Mouse (Mus musculus) heart, embryonic 10.5 days (tissue): ENCODE results near the gene Lpcat1. TPM values are rescaled to one million over a fixed set of nuclear protein-coding genes. Genes with fewer than 3 reads are reported as not detected.

Source experiments
- DNase-seq: peaks from one replicate; pipeline ENCODE4 v3.0.0-alpha.2; 2017; ENCODE audit warnings: low spot score
- H3K27ac ChIP-seq: fragments of 300-500 bp; sonication (generic); 2 replicates; pipeline ENCODE4 v1.5.1; 2016; ENCODE audit warnings: mild to moderate bottlenecking
- H3K27me3 ChIP-seq: fragments of 300-500 bp; sonication (generic); 2 replicates; pipeline ENCODE4 v1.6.1; 2016; ENCODE audit warnings: mild to moderate bottlenecking; ENCODE audit not compliant: poor library complexity, insufficient read depth, severe bottlenecking
- H3K36me3 ChIP-seq: fragments of 300-500 bp; sonication (generic); 2 replicates; pipeline ENCODE4 v1.6.1; 2016; ENCODE audit warnings: mild to moderate bottlenecking, moderate library complexity
- H3K4me1 ChIP-seq: fragments of 300-500 bp; sonication (generic); 2 replicates; pipeline ENCODE4 v1.6.1; 2016; ENCODE audit warnings: mild to moderate bottlenecking
- H3K4me3 ChIP-seq: fragments of 300-500 bp; sonication (generic); 2 replicates; pipeline ENCODE4 v1.5.1; 2016; ENCODE audit warnings: mild to moderate bottlenecking, moderate library complexity
- H3K9me3 ChIP-seq: fragments of 300-500 bp; sonication (generic); 2 replicates; pipeline ENCODE4 v1.6.1; 2016; ENCODE audit warnings: mild to moderate bottlenecking, moderate library complexity
- WGBS: fragments of 180-500 bp; shearing (Covaris S2); methylation state at CpG from one replicate; pipeline ENCODE4 v1.1.7; 2016; 5-methylcytosine and 5-hydroxymethylcytosine counted together
- polyA plus RNA-seq: library from polyadenylated mRNA; unstranded; fragments of >200 nt; fragmentation: Nextera tagmentation; extraction: Ambion mirVana; gene quantifications from 2 replicates; pipeline ENCODE4 v1.2.1, GENCODE M21; 2016

The Lpcat1 gene
- polyA plus RNA-seq: 31.9 and 39.6 TPM in 2 replicates

- DNase-seq: peak; percentile 94
- 0 out of 2 replicates have a peak, but pooled peaks cover 5% of the 10 kb centered on the region for H3K36me3 ChIP-seq
- peaks cover 30% of the 10 kb centered on the region for H3K4me1 ChIP-seq
- peak within 1 kb of the TSS; percentile 93 for H3K27ac ChIP-seq
- no peaks in the 10 kb centered on the region for H3K9me3 ChIP-seq
- no peaks in the 10 kb centered on the region for H3K27me3 ChIP-seq
- whole genome bisulfite sequencing: under 1% methylated on average over 35 of the region's 35 CpGs
- H3K4me3 ChIP-seq: peak within 1 kb of the TSS; percentile 92
Measured at GRCm38 (mm10) chr13:73467034-73467420, at the start of gene Lpcat1. TSS of gene Lpcat1 (plus strand) at chr13:73467197.

- WGBS: 34% methylated on average over 15 of the region's 15 CpGs
- Histone ChIP-seq H3K36me3 (no peaks in the 10 kb centered on the region), H3K9me3 (no peaks in the 10 kb centered on the region), H3K27ac (no peak overlapping the region), H3K27me3 (no peaks in the 10 kb centered on the region), H3K4me1 (no peaks in the 10 kb centered on the region), H3K4me3 (no peak overlapping the region)
- DNase-seq: no peak
Measured at GRCm38 (mm10) chr13:73417478-73418220, 49.3 kb upstream of the Lpcat1 start.

- Histone ChIP-seq H3K4me1 (no peaks in the 10 kb centered on the region), H3K9me3 (no peaks in the 10 kb centered on the region), H3K4me3 (no peak overlapping the region), H3K27me3 (no peaks in the 10 kb centered on the region), H3K27ac (no peak overlapping the region), H3K36me3 (no peaks in the 10 kb centered on the region)
- WGBS: 68% methylated on average over 12 of the region's 12 CpGs
- DNase-seq: no peak
Measured at GRCm38 (mm10) chr13:73418297-73418696, 48.7 kb upstream of the Lpcat1 start.

DNA sequence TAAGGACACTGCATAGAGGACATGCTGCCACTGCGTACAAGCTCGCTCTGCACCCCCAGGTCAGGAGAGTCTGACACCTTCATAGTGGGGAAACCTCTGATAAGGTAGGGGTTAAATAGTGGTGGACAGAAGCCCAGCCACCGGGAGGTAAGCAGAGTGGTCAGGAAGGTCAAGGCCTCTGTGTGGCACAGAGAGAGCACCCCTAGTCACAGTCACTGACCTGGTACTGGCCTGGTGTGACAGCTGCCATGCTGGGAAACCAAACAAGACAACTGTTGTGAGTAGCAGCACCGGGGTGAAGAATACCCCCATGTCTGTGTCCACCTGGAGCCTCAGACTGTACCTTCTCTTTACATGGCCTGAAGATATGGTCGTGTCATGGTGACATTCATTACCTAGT is 47.8 kb upstream of the Lpcat1 start:
- no peaks in the 10 kb centered on the region for H3K4me1 ChIP-seq
- no peak overlapping the region for H3K27ac ChIP-seq
- H3K4me3 ChIP-seq: no peak overlapping the region
- H3K9me3 ChIP-seq: no peaks in the 10 kb centered on the region
- H3K27me3 ChIP-seq: no peaks in the 10 kb centered on the region
- peak; percentile 70 for DNase-seq
- H3K36me3 ChIP-seq: no peaks in the 10 kb centered on the region
- WGBS: 63% methylated on average over 5 of the region's 5 CpGs

DNA sequence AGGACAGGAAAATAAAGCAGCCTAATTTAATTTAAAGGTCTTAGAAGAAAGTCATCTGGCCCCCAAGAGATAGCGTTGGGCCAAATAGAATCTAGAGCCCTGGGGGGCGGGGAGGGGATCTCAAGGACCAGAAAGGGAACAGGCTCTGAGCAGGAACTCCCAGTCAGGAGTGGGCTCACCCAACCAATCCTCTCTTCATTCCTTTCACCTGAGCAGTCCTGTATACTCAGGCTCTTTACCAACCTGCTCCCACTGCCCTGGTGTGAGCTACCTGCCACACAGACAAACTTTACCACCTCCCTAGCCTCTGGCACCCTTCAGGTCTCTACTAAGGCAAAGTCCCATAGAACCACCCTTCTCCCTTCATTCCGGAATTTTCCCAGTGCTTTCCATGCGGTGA is 44.0 kb upstream of the Lpcat1 start:
- Histone ChIP-seq H3K27me3 (peaks cover 8% of the 10 kb centered on the region; the same call in 1 of the 2 replicates), H3K4me3 (no peak overlapping the region), H3K4me1 (no peaks in the 10 kb centered on the region), H3K36me3 (no peaks in the 10 kb centered on the region), H3K9me3 (no peaks in the 10 kb centered on the region), H3K27ac (no peak overlapping the region)
- peak; percentile 56 for DNase-seq
- WGBS: 60% methylated on average over 4 of the region's 4 CpGs

DNA sequence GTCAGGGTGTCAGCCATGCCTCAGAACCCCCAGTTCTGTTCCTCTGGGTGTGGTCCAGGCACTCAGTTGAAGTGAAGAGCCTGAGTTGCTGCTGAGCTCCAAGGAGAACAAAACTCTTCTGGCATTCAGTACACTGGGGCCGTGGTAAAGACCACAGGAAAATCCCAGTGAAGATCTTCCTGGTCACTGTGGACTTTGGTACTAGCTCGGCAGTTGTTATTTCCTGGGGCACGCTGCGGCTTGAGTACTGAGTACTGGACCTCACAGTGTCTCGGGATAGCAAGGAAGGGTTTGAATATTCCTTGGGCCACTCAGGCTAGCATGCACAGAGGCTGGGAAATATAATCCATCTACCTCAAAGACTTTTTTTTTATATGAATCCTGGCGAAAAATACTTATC is 42.0 kb upstream of the Lpcat1 start:
- H3K4me3 ChIP-seq: no peak overlapping the region
- no peaks in the 10 kb centered on the region for H3K4me1 ChIP-seq
- H3K36me3 ChIP-seq: no peaks in the 10 kb centered on the region
- H3K27ac ChIP-seq: no peak overlapping the region
- no peaks in the 10 kb centered on the region for H3K9me3 ChIP-seq
- H3K27me3 ChIP-seq: peaks cover 8% of the 10 kb centered on the region; the same call in 1 of the 2 replicates
- 67% methylated on average over 6 of the region's 6 CpGs for WGBS
- no peak for DNase-seq

- WGBS: 10% methylated on average over 11 of the region's 11 CpGs
- Histone ChIP-seq H3K4me3 (no peak overlapping the region), H3K36me3 (no peaks in the 10 kb centered on the region), H3K9me3 (no peaks in the 10 kb centered on the region), H3K4me1 (no peaks in the 10 kb centered on the region), H3K27me3 (peaks cover 8% of the 10 kb centered on the region; the same call in 1 of the 2 replicates), H3K27ac (no peak overlapping the region)
- DNase-seq: no peak
Measured at GRCm38 (mm10) chr13:73425839-73426490, 41.0 kb upstream of the Lpcat1 start.

DNA sequence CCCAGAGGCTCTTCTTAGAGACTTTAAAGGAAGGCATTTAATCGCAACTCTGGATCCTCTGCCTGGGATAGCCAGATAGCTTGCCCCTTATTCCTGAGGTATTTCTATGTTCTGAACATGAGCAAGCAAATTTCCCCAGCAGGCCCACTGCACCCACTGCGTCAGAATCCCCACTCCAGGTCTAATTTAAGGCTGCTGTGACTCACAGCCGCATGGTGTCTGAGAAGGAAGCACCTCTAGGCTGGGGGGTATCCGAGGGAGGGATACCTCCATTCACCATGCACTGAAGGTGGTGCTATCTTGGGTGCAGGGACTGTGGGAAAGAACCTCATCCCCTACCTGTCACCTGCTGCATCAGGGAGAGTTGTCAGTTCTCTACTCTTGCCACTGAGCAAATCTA is 40.4 kb upstream of the Lpcat1 start:
- Histone ChIP-seq H3K9me3 (no peaks in the 10 kb centered on the region), H3K4me3 (no peak overlapping the region), H3K27me3 (peaks cover 8% of the 10 kb centered on the region; the same call in 1 of the 2 replicates), H3K36me3 (no peaks in the 10 kb centered on the region), H3K4me1 (no peaks in the 10 kb centered on the region), H3K27ac (no peak overlapping the region)
- WGBS: 79% methylated on average over 4 of the region's 4 CpGs
- DNase-seq: no peak

GRCm38 (mm10) chr13:73429605-73430321 is 37.2 kb upstream of the Lpcat1 start:
- 73% methylated on average over 6 of the region's 6 CpGs for WGBS
- H3K36me3 ChIP-seq: no peaks in the 10 kb centered on the region
- peak; percentile 42 for DNase-seq
- peaks cover 6% of the 10 kb centered on the region; the same call in 1 of the 2 replicates for H3K4me1 ChIP-seq
- no peaks in the 10 kb centered on the region for H3K9me3 ChIP-seq
- H3K4me3 ChIP-seq: no peak overlapping the region
- H3K27me3 ChIP-seq: peaks cover 8% of the 10 kb centered on the region; the same call in 1 of the 2 replicates
- H3K27ac ChIP-seq: no peak overlapping the region

DNA sequence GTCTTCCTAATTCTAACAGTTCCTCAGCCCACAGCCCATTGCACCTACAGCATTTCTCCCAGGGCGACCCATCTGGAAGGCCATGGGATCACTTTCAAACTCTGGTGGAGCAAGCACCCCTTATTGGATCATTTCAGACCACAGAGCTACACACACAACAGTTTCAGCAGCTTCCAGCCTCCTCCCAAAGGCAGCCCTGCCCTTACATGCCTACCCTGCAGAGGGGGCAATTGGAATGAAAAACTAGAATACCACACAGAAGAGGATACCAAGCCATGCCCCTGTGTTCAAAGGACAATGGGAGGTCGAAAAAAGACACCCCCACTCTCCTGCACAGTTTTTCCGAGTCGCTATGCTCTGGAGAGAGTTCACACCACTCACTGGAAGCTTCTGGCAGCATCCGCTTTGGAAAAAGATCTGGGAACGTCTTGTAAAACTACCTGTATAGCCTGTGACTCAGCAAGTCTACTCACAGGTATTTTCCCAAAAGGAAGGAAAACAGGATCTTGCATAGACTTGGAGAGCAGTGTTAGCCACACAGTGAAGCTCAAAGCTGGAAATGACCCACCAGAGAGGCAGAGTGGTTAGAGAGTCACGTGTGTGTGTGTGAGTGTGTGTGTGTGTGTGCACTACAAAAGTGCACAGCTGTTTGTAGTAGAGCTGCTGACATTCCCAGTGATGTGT is 34.4 kb upstream of the Lpcat1 start:
- 73% methylated on average over 7 of the region's 7 CpGs for WGBS
- DNase-seq: peak; percentile 74
- no peaks in the 10 kb centered on the region for H3K9me3 ChIP-seq
- H3K27ac ChIP-seq: no peak overlapping the region
- peaks cover 6% of the 10 kb centered on the region; the same call in 1 of the 2 replicates for H3K4me1 ChIP-seq
- H3K27me3 ChIP-seq: no peaks in the 10 kb centered on the region
- H3K36me3 ChIP-seq: no peaks in the 10 kb centered on the region
- no peak overlapping the region for H3K4me3 ChIP-seq

- Histone ChIP-seq H3K4me1 (peaks cover 6% of the 10 kb centered on the region; the same call in 1 of the 2 replicates), H3K36me3 (no peaks in the 10 kb centered on the region), H3K4me3 (no peak overlapping the region), H3K27ac (peak overlapping the region; percentile 23; the same call in 1 of the 2 replicates), H3K9me3 (no peaks in the 10 kb centered on the region), H3K27me3 (no peaks in the 10 kb centered on the region)
- WGBS: 74% methylated on average over 15 of the region's 15 CpGs
- DNase-seq: peak; percentile 76
Measured at GRCm38 (mm10) chr13:73433681-73434535, 33.1 kb upstream of the Lpcat1 start.

DNA sequence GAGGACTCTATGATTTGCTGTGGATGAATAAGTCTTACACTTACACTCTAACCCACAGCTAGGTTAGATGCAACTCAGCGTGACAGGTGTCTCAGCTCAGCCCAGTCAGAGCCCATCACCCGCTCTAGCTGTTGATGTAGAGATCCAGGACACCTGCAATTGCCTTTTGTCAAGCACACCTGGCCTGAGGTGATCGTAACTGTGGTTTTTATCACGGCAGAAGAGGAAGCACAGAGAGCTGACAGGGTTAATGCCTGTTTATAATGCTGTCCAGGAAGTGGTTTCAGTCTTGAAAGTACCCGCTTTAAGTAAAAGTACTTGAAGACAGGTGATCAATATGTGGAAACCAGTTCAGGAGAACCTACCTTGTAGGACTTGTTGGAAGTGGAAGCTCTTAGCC is 32.3 kb upstream of the Lpcat1 start:
- no peak overlapping the region for H3K4me3 ChIP-seq
- 82% methylated on average over 5 of the region's 5 CpGs for WGBS
- no peaks in the 10 kb centered on the region for H3K9me3 ChIP-seq
- H3K36me3 ChIP-seq: no peaks in the 10 kb centered on the region
- no peak for DNase-seq
- H3K4me1 ChIP-seq: peaks cover 6% of the 10 kb centered on the region; the same call in 1 of the 2 replicates
- H3K27me3 ChIP-seq: no peaks in the 10 kb centered on the region
- H3K27ac ChIP-seq: no peak overlapping the region
